Mouse (Mus musculus): Measurements from ENCODE around the gene Rhcg. TPM values are rescaled to one million over a fixed set of nuclear protein-coding genes. Genes with fewer than 3 reads are reported as not detected.

The Rhcg gene
- polyA plus RNA-seq, 1 experiment from 2014 or later, result 0.04 TPM

- CTCF ChIA-PET, result no interaction called here
- POLR2A ChIA-PET, result no interaction called here
- no peak for DNase-seq (ENCODE audit: low read depth, low spot score)
- peaks cover 19% of the 10 kb centered on the region for H3K27me3 ChIP-seq
- ATAC-seq, result no peak
- in situ Hi-C loops (cut with MboI; ENCODE audit: low pct_unique_long_range_greater_than_20kb), result no loop called here
- no peak for TF ChIP-seq CTCF (IDR thresholded peaks at IDR 0.05)
Measured at GRCm38 (mm10) chr7:79631773-79632348, 14.4 kb upstream of the Rhcg start.

- in situ Hi-C loops (cut with MboI; ENCODE audit: low pct_unique_long_range_greater_than_20kb), result no loop called here
- peaks cover 26% of the 10 kb centered on the region for H3K27me3 ChIP-seq
- CTCF ChIA-PET, result interaction anchor here (1.0 to 1.8 kb wide), 3 partner anchors 18 to 100 kb away, joined by 3 to 4 read pairs (median 4); no protein-coding TSS in a partner anchor
- POLR2A ChIA-PET, result no interaction called here
- no peak for DNase-seq (ENCODE audit: low read depth, low spot score)
- ATAC-seq, result no peak
- TF ChIP-seq CTCF (IDR thresholded peaks at IDR 0.05), result no peak
Measured at GRCm38 (mm10) chr7:79628271-79628913, 10.9 kb upstream of the Rhcg start.

- ATAC-seq (no peak), DNase-seq (ENCODE audit: low read depth, low spot score) (no peak)
- no peak for TF ChIP-seq CTCF (IDR thresholded peaks at IDR 0.05)
- CTCF ChIA-PET, result no interaction called here
- in situ Hi-C loops (cut with MboI; ENCODE audit: low pct_unique_long_range_greater_than_20kb), result no loop called here
- POLR2A ChIA-PET, result no interaction called here
- peaks cover 22% of the 10 kb centered on the region for H3K27me3 ChIP-seq
Measured at GRCm38 (mm10) chr7:79626170-79626569, 8.7 kb upstream of the Rhcg start.

GRCm38 (mm10) chr7:79623086-79623485, 5.6 kb upstream of the Rhcg start:
- peaks cover 14% of the 10 kb centered on the region for H3K27me3 ChIP-seq
- TF ChIP-seq CTCF (IDR thresholded peaks at IDR 0.05), result no peak
- no peak for ATAC-seq
- in situ Hi-C loops (cut with MboI; ENCODE audit: low pct_unique_long_range_greater_than_20kb), result no loop called here
- ChIA-PET CTCF (no interaction called here), POLR2A (no interaction called here)
- DNase-seq (ENCODE audit: low read depth, low spot score), result no peak

- peaks cover 16% of the 10 kb centered on the region for H3K27me3 ChIP-seq
- no peak for TF ChIP-seq CTCF (IDR thresholded peaks at IDR 0.05)
- DNase-seq (ENCODE audit: low read depth, low spot score), result no peak
- ChIA-PET POLR2A (no interaction called here), CTCF (no interaction called here)
- in situ Hi-C loops (cut with MboI; ENCODE audit: low pct_unique_long_range_greater_than_20kb), result no loop called here
- no peak for ATAC-seq
Measured at GRCm38 (mm10) chr7:79619493-79619892, 2.0 kb upstream of the Rhcg start.

- no peak for DNase-seq (ENCODE audit: low read depth, low spot score)
- peaks cover 17% of the 10 kb centered on the region for H3K27me3 ChIP-seq
- ChIA-PET CTCF (no interaction called here), POLR2A (no interaction called here)
- no peak for ATAC-seq
- in situ Hi-C loops (cut with MboI; ENCODE audit: low pct_unique_long_range_greater_than_20kb), result no loop called here
- TF ChIP-seq CTCF (IDR thresholded peaks at IDR 0.05), result no peak
Measured at GRCm38 (mm10) chr7:79615941-79616340, 1.5 kb downstream of the Rhcg start.

GRCm38 (mm10) chr7:79615008-79615407, 2.4 kb downstream of the Rhcg start:
- DNase-seq (ENCODE audit: low read depth, low spot score) (no peak), ATAC-seq (no peak)
- peaks cover 17% of the 10 kb centered on the region for H3K27me3 ChIP-seq
- CTCF ChIA-PET, result no interaction called here
- POLR2A ChIA-PET, result no interaction called here
- in situ Hi-C loops (cut with MboI; ENCODE audit: low pct_unique_long_range_greater_than_20kb), result no loop called here
- no peak for TF ChIP-seq CTCF (IDR thresholded peaks at IDR 0.05)

GRCm38 (mm10) chr7:79613314-79613713, 4.1 kb downstream of the Rhcg start:
- ATAC-seq, result no peak
- no peak for DNase-seq (ENCODE audit: low read depth, low spot score)
- POLR2A ChIA-PET, result interaction anchor here (1.6 kb wide), 1 partner anchor 47 kb away, joined by 3 read pairs; the partner anchor contains the start of gene Ticrr
- in situ Hi-C loops (cut with MboI; ENCODE audit: low pct_unique_long_range_greater_than_20kb), result loop anchor here (5.0 kb wide), 1 partner anchor 114 kb away; no protein-coding TSS in a partner anchor
- H3K27me3 ChIP-seq, result peaks cover 19% of the 10 kb centered on the region
- CTCF ChIA-PET, result interaction anchor here (1.0 to 3.6 kb wide), 3 partner anchors 23 to 115 kb away, joined by 3 to 22 read pairs (median 4); no protein-coding TSS in a partner anchor
- TF ChIP-seq CTCF (IDR thresholded peaks at IDR 0.05), result no peak

GRCm38 (mm10) chr7:79612783-79613182, 4.7 kb downstream of the Rhcg start:
- no peak for ATAC-seq
- DNase-seq (ENCODE audit: low read depth, low spot score), result no peak
- ChIA-PET CTCF (interaction anchor here (1.0 to 3.6 kb wide), 4 partner anchors 12 to 116 kb away, joined by 3 to 22 read pairs (median 4); no protein-coding TSS in a partner anchor), POLR2A (interaction anchor here (1.6 kb wide), 1 partner anchor 48 kb away, joined by 3 read pairs; the partner anchor contains the start of gene Ticrr)
- in situ Hi-C loops (cut with MboI; ENCODE audit: low pct_unique_long_range_greater_than_20kb), result loop anchor here (5.0 kb wide), 1 partner anchor 115 kb away; no protein-coding TSS in a partner anchor
- peak; percentile 73 for TF ChIP-seq CTCF (IDR thresholded peaks at IDR 0.05)
- H3K27me3 ChIP-seq, result peaks cover 24% of the 10 kb centered on the region

GRCm38 (mm10) chr7:79611901-79612300, 5.6 kb downstream of the Rhcg start:
- POLR2A ChIA-PET, result interaction anchor here (1.6 kb wide), 1 partner anchor 49 kb away, joined by 3 read pairs; the partner anchor contains the start of gene Ticrr

More at GRCm38 (mm10) chr7:79611901-79612300, 5.6 kb downstream of the Rhcg start:
- no peak for TF ChIP-seq CTCF (IDR thresholded peaks at IDR 0.05)
- in situ Hi-C loops (cut with MboI; ENCODE audit: low pct_unique_long_range_greater_than_20kb), result loop anchor here (5.0 kb wide), 1 partner anchor 115 kb away; no protein-coding TSS in a partner anchor
- ATAC-seq (no peak), DNase-seq (ENCODE audit: low read depth, low spot score) (no peak)
- CTCF ChIA-PET, result interaction anchor here (0.9 to 3.6 kb wide), 4 partner anchors 13 to 117 kb away, joined by 3 to 22 read pairs (median 3); no protein-coding TSS in a partner anchor
- H3K27me3 ChIP-seq, result peaks cover 21% of the 10 kb centered on the region
